Mouse (Mus musculus): ENCODE results near the gene Tet1. TPM values are rescaled to one million over a fixed set of nuclear protein-coding genes. Genes with fewer than 3 reads are reported as not detected.

The Tet1 gene
- polyA plus RNA-seq, 1 experiment from 2014 or later, result 6.4 TPM

DNA sequence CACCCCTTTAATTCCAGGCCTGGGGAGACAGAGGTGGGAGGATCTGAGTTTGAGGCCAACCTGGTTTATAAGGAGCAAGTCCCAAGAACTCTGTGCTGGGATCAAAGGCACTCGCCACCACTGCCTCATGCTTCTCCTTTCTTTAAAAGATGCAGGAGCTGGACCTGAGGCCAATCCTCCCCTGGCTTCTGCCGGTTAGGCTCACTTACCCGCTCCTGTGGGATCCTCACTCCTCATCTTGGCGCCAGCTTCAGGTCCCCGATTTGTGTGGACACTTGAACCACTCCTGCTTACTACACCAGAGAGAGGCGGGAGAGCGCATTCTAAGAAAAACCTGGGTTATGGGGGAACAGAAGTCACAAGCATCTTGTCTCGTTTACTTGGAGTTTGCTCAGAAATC is 7.0 kb downstream of the Tet1 start:
- Histone ChIP-seq H3K27me3 (ENCODE audit: control insufficient read depth, insufficient read depth, low read length) (no peaks in the 10 kb centered on the region), H3K9ac (ENCODE audit: low read length) (no peak overlapping the region), H3K4me1 (replicated peaks; ENCODE audit: control insufficient read depth, insufficient read depth) (no peaks in the 10 kb centered on the region), H3K36me3 (ENCODE audit: control insufficient read depth, insufficient read depth, low read length) (no peaks in the 10 kb centered on the region), H3K4me2 (replicated peaks; ENCODE audit: low read depth) (no peak overlapping the region), H3K4me3 (ENCODE audit: low read depth, low read length) (no peak overlapping the region), H3K27ac (replicated peaks) (no peak overlapping the region), H3K9me3 (ENCODE audit: control insufficient read depth, low read length) (no peaks in the 10 kb centered on the region)
- ATAC-seq (ENCODE audit: low FRiP score, low TSS enrichment) (no peak), DNase-seq (ENCODE audit: low spot score) (no peak)
- 37% methylated on average over 8 of the region's 8 CpGs for whole genome bisulfite sequencing
- TF ChIP-seq CTCF (IDR thresholded peaks at IDR 0.05; ENCODE audit: low read depth), result no peak
- TF ChIP-seq EP300 (optimal IDR thresholded peaks at IDR 0.05), result no peak

DNA sequence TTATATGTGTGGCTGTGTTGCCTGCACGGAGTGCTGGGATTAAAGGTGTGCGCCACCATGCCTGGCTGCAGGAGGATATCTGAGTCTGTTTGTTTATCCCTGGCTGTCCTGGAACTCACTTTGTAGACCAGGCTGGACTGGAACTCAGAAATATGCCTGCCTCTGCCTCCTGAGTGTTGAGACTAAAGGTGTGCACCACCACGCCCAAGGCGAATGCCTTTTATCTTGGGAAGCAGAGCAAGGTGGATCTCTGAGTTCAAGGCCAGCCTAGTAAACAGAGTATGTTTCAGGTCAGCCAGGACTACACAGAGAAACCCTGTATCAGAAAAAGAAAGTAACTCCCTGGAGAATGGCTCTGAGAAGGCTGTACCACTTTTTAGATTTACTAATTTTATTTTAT is 8.7 kb downstream of the Tet1 start:
- WGBS, result 92% methylated on average over 4 of the region's 4 CpGs
- H3K9me3 ChIP-seq (ENCODE audit: control insufficient read depth, low read length), result no peaks in the 10 kb centered on the region
- TF ChIP-seq CTCF (IDR thresholded peaks at IDR 0.05; ENCODE audit: low read depth), result no peak
- H3K4me2 ChIP-seq (replicated peaks; ENCODE audit: low read depth), result no peak overlapping the region
- no peaks in the 10 kb centered on the region for H3K4me1 ChIP-seq (replicated peaks; ENCODE audit: control insufficient read depth, insufficient read depth)
- DNase-seq (ENCODE audit: low spot score), result no peak
- no peak for ATAC-seq (ENCODE audit: low FRiP score, low TSS enrichment)
- H3K36me3 ChIP-seq (ENCODE audit: control insufficient read depth, insufficient read depth, low read length), result no peaks in the 10 kb centered on the region
- no peak overlapping the region for H3K27ac ChIP-seq (replicated peaks)
- H3K4me3 ChIP-seq (ENCODE audit: low read depth, low read length), result no peak overlapping the region
- H3K9ac ChIP-seq (ENCODE audit: low read length), result no peak overlapping the region
- H3K27me3 ChIP-seq (ENCODE audit: control insufficient read depth, insufficient read depth, low read length), result no peaks in the 10 kb centered on the region

DNA sequence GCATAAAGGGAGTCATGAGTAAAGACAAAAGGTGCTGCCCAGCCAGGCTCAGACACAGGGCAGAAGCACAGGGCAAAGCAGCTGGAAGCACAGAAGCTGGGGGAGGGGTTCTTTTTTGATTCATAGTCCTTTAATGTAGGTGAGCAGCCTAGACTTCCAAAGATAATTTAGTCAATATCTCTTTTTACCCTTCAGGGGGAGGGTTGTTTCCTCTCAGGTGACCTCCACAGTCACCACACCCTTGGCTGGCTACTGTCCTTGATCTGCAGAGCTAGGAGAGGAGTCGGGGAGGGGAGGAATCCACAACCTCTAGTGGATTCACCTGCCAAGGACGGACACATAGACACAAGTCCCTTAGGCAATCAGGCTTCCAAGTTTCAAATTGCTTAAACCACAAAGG is 10.7 kb downstream of the Tet1 start:
- H3K36me3 ChIP-seq (ENCODE audit: control insufficient read depth, insufficient read depth, low read length), result no peaks in the 10 kb centered on the region
- H3K27ac ChIP-seq (replicated peaks), result no peak overlapping the region
- H3K27me3 ChIP-seq (ENCODE audit: control insufficient read depth, insufficient read depth, low read length), result no peaks in the 10 kb centered on the region
- DNase-seq (ENCODE audit: low spot score), result no peak
- no peak for TF ChIP-seq CTCF (IDR thresholded peaks at IDR 0.05; ENCODE audit: low read depth)
- TF ChIP-seq EP300 (optimal IDR thresholded peaks at IDR 0.05), result no peak
- H3K9me3 ChIP-seq (ENCODE audit: control insufficient read depth, low read length), result no peaks in the 10 kb centered on the region
- H3K4me1 ChIP-seq (replicated peaks; ENCODE audit: control insufficient read depth, insufficient read depth), result no peaks in the 10 kb centered on the region
- no peak overlapping the region for H3K9ac ChIP-seq (ENCODE audit: low read length)
- no peak for ATAC-seq (ENCODE audit: low FRiP score, low TSS enrichment)
- WGBS, result 73% methylated on average over 2 of the region's 2 CpGs
- no peak overlapping the region for H3K4me3 ChIP-seq (ENCODE audit: low read depth, low read length)
- no peak overlapping the region for H3K4me2 ChIP-seq (replicated peaks; ENCODE audit: low read depth)

DNA sequence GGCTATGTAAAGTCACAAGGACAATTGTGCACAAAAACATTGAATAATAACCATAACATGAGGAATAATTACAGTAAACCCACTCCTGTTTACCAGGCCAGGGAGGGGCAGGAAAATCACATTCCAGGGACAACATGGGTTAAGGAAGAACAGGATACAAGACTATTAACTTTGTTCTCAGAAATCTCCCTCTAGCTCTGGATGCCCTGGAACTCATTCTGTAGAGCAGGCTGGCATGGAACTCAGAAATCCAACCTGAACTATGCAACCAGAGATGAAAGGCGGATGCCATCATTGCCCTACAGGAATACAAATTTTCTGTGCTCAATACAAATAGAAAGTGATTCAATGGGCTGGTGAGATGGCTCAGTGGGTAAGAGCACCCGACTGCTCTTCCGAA is 11.4 kb downstream of the Tet1 start:
- WGBS, result 99% methylated on average over 3 of the region's 3 CpGs
- no peak for DNase-seq (ENCODE audit: low spot score)
- no peak for ATAC-seq (ENCODE audit: low FRiP score, low TSS enrichment)

DNA sequence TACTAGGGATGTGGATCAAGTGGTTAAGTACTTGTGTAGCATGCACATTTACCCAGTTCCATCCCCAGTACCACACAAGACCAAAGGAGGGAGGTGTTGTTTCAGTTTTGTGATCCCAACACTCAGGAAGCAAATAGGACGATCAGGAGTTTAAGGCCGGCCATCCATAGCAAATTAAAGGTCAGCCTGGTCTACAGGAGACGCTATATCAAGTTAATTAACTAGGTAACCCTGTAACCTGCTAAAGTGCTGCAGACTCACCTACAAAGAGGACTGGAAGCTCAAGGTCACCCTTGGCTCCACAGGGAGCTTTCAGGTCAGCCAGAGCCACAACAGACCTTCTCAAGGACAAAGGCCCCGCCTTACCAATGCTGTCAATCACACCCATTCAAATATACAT is 12.0 kb downstream of the Tet1 start:
- Histone ChIP-seq H3K36me3 (ENCODE audit: control insufficient read depth, insufficient read depth, low read length) (no peaks in the 10 kb centered on the region), H3K27me3 (ENCODE audit: control insufficient read depth, insufficient read depth, low read length) (no peaks in the 10 kb centered on the region), H3K9me3 (ENCODE audit: control insufficient read depth, low read length) (no peaks in the 10 kb centered on the region), H3K27ac (replicated peaks) (no peak overlapping the region), H3K9ac (ENCODE audit: low read length) (no peak overlapping the region), H3K4me3 (ENCODE audit: low read depth, low read length) (no peak overlapping the region), H3K4me2 (replicated peaks; ENCODE audit: low read depth) (no peak overlapping the region), H3K4me1 (replicated peaks; ENCODE audit: control insufficient read depth, insufficient read depth) (no peaks in the 10 kb centered on the region)
- no peak for ATAC-seq (ENCODE audit: low FRiP score, low TSS enrichment)
- 67% methylated on average over 4 of the region's 4 CpGs for WGBS
- TF ChIP-seq CTCF (IDR thresholded peaks at IDR 0.05; ENCODE audit: low read depth), result peak; percentile 54
- TF ChIP-seq EP300 (optimal IDR thresholded peaks at IDR 0.05), result no peak
- no peak for DNase-seq (ENCODE audit: low spot score)

More for the DNA sequence above, 11.4 kb downstream of the Tet1 start:
- no peak overlapping the region for H3K27ac ChIP-seq (replicated peaks)
- H3K4me1 ChIP-seq (replicated peaks; ENCODE audit: control insufficient read depth, insufficient read depth), result no peaks in the 10 kb centered on the region
- TF ChIP-seq EP300 (optimal IDR thresholded peaks at IDR 0.05) (no peak), CTCF (IDR thresholded peaks at IDR 0.05; ENCODE audit: low read depth) (no peak)
- no peaks in the 10 kb centered on the region for H3K27me3 ChIP-seq (ENCODE audit: control insufficient read depth, insufficient read depth, low read length)
- H3K36me3 ChIP-seq (ENCODE audit: control insufficient read depth, insufficient read depth, low read length), result no peaks in the 10 kb centered on the region
- H3K9me3 ChIP-seq (ENCODE audit: control insufficient read depth, low read length), result no peaks in the 10 kb centered on the region
- H3K4me3 ChIP-seq (ENCODE audit: low read depth, low read length), result no peak overlapping the region
- no peak overlapping the region for H3K9ac ChIP-seq (ENCODE audit: low read length)
- no peak overlapping the region for H3K4me2 ChIP-seq (replicated peaks; ENCODE audit: low read depth)

DNA sequence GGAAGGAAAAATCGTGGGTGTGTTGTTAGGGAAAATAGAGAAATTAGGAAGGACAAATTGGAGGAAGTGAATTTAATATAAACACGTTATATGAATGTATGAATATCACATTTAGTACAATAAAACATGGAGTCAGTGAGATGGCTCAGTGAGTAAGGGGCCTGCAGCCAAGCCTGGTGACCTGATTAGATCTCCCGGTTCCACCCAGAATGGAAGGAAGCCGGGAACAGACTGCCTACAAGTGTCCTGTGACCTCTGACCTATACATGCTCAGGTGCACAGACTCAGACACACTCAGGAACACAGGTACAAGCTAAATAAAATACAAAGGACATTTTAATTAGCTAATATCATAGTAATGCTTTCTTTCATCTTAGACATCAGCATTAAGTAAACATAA is 12.8 kb downstream of the Tet1 start:
- DNase-seq (ENCODE audit: low spot score), result no peak
- H3K4me1 ChIP-seq (replicated peaks; ENCODE audit: control insufficient read depth, insufficient read depth), result no peaks in the 10 kb centered on the region
- H3K9me3 ChIP-seq (ENCODE audit: control insufficient read depth, low read length), result no peaks in the 10 kb centered on the region
- H3K4me3 ChIP-seq (ENCODE audit: low read depth, low read length), result no peak overlapping the region
- no peaks in the 10 kb centered on the region for H3K36me3 ChIP-seq (ENCODE audit: control insufficient read depth, insufficient read depth, low read length)
- no peak overlapping the region for H3K9ac ChIP-seq (ENCODE audit: low read length)
- no peak for ATAC-seq (ENCODE audit: low FRiP score, low TSS enrichment)
- no peak overlapping the region for H3K4me2 ChIP-seq (replicated peaks; ENCODE audit: low read depth)
- H3K27me3 ChIP-seq (ENCODE audit: control insufficient read depth, insufficient read depth, low read length), result no peaks in the 10 kb centered on the region
- no peak overlapping the region for H3K27ac ChIP-seq (replicated peaks)
- 65% methylated on average over 4 of the region's 4 CpGs for WGBS
- TF ChIP-seq EP300 (optimal IDR thresholded peaks at IDR 0.05) (no peak), CTCF (IDR thresholded peaks at IDR 0.05; ENCODE audit: low read depth) (no peak)
